Mouse (Mus musculus): Measurements from ENCODE around the gene Hdgf.

DNA sequence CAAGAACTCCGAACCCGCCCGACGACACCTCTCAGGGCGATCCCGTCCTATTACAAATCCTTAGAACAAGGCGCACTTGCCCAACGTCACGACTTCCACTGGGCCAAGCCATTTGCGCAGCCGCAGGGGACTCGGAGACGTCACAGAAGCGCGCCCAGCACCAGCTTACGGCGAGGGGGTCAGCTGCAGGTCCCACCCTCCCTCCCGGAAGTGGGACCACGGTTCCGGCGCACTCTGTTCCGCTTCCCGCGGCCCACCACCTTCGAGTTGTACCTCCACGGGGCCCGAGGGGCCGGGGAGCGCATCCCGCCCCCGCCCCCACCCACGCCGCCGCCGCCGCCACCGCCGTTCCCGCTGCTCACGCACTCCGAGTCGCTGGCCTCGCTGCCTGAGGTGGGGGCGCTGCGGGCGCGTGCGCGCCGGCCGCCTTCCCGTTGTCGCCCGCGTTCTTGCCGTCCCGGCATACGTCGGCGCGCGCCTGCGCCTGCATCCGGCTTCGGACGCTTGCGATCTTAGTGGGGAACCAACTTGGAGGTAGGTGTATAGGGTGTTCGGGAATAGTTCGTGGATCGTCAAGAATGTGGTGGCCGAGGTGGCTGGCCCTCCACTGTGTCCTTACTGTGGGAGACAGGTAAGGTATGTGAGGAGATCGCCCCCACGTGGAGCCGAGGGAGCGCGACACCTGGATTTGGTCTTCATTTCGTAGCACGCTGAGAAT is 24.1 kb downstream of the Hdgf start, which contains the start of the genes Isg20l2 and Rrnad1:
- TF ChIP-seq CTCF (IDR thresholded peaks at IDR 0.05; ENCODE audit: insufficient read depth, low read depth, low read length) (peak; percentile 86), POLR2A (IDR thresholded peaks at IDR 0.05; ENCODE audit: insufficient read depth, low read depth, low read length) (peak; percentile 50)

Measured in olfactory bulb, adult 2 months (tissue).